Mouse (Mus musculus): ENCODE results near the gene Senp7. TPM values are rescaled to one million over a fixed set of nuclear protein-coding genes. Genes with fewer than 3 reads are reported as not detected.
"Not testable (repeated sequence)": the region's sequence is repeated elsewhere in the genome, so short reads cannot be mapped to it uniquely, and the experiment has no call there.

Senp7 gene
- total RNA-seq (2014; fragmentation: Nextera tagmentation) (51.8 and 77.3 TPM in 2 replicates), total RNA-seq (2017) (27.9 and 55.7 TPM in 2 replicates)

DNA sequence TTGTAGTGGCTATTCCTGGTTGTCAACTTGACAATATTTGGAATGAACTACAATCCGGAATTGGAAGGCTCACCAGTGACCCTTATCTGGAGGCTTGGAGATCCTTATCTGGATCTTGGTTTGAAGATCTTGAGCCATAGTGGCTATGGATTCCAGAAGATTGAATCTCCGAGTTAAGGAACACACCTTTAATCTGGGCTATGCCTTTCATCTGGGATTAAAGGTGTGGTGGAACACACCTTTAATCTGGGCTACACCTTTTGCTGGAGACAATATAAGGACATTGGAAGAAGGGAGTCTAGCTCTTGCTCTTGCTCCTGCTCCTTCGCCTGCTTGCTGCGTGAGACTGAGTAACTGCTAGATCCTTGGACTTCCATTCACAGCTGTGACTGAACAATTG lies at the start of gene Senp7:
Gene Senp7, plus strand, starts transcription at position 301 of the 400 bp plus-strand sequence.
- ATAC-seq (replicated peaks; ENCODE audit: low FRiP score, low TSS enrichment, poor library complexity, severe bottlenecking): not testable (repeated sequence)

DNA sequence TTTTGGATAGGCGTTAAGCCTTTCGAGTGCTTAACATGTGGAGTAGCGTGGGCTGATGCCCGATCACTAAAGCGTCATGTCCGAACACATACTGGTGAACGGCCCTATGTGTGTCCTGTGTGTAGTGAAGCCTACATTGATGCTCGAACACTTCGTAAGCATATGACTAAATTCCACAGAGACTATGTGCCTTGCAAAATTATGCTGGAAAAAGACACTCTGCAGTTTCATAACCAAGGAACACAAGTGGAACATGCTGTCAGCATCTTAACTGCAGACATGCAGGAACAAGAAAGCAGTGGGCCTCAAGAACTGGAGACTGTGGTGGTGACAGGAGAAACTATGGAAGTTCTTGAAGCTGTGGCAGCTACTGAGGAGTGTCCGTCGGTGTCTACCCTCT lies 41.3 kb upstream of the Senp7 start:
- no peak for ATAC-seq (replicated peaks; ENCODE audit: low FRiP score, low TSS enrichment, poor library complexity, severe bottlenecking)

DNA sequence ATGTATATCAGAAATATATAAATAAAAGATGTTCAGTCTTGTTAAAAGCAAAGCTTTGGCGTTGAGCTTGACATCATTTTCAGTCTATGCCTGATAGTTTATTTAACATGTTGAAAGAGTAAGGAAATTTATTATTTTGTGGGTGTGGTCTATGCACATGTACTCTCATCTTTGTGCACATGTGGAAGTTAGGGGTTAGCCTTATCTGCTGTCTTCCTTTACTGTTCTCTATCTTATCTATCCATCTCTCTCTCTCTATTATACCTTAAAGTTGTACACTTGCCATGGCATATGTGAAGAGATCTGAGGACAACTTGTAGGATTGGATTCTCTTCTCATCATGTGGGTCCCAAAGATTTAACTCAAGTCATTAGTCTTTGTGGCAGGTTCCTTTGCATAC lies 39.3 kb upstream of the Senp7 start:
- ATAC-seq (replicated peaks; ENCODE audit: low FRiP score, low TSS enrichment, poor library complexity, severe bottlenecking): no peak

DNA sequence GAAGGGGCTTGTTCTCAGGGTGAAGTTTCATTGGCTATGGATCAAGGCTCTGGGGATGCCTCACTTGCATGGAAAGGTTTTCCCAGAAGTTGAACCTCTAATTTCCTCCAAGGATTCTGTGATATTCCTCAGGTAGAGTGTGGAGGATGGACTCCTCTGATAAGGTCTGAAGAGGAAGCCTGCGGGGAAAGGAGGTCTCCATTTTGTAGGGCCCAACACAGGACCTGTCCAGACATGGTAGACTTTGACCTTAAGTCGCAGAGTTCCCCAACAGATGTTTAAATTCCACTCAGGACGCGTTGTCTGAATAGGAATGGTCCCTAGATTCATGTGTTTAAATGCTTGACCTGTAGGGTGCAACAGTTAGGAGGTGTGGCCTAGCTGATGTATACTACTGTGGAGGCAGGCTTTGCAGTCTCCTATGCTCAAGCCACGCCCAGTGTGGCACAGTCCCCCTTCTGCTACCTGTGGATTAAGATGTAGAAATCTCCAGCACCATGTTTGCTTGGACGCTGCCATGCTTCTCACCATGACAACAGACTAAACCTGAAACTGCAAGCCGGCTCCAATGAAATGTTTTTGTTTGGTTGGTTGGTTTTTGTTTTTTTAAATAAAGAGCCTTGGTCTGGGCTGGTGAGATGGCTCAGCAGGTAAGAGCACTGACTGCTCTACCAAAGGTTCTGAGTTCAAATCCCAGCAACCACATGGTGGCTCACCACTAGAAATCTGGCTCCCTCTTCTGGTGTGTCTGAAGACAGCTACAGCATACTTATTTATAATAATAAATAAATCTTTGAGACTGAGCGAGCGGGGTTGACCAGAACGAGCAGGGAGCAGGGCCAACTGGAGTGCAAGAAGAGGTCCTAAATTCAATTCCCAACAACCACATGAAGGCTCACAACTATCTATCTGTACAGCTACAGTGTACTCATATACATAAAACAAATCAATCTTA lies 35.1 kb upstream of the Senp7 start:
- peak; percentile 52 for ATAC-seq (replicated peaks; ENCODE audit: low FRiP score, low TSS enrichment, poor library complexity, severe bottlenecking)

DNA sequence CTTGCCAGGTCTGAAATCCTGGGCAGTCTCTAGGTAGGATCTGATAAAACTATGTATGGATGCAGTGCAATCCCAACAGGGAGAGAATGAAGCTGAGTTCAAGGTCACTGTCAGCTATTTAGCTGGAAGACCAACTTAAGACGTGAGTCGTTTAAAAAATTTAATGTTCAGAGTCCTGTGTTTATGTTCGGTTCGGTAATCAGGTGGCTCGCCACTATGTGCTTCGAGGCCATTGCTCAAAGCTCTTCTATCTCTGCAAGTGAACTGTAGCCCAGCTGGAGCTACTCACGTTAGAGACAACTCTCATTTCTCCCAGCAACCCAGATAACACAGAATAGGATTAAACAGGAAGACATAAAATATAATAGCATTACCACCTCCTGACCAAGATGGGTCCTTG lies 34.1 kb upstream of the Senp7 start:
- no peak; the same call in 1 of the 2 replicates for ATAC-seq (replicated peaks; ENCODE audit: low FRiP score, low TSS enrichment, poor library complexity, severe bottlenecking)

DNA sequence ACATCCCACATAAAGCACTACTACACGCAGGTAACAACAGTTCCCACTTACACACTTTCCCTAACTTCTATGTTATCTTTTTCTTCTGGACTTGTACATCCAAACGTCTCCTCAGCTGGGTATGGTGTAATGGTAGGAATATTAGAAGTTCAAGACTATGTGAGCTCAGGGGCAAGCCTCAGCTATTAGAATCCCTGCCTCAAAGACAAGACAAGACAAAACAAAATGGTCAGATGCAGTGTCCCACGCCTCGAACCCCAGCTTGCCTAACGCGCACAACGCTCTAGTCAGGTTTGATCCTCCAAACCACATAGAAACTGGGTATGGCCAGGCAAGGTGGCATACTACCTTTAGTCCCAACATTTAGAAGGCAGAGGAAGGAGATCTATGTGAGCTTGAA lies 28.5 kb upstream of the Senp7 start:
- ATAC-seq (replicated peaks; ENCODE audit: low FRiP score, low TSS enrichment, poor library complexity, severe bottlenecking): no peak

DNA sequence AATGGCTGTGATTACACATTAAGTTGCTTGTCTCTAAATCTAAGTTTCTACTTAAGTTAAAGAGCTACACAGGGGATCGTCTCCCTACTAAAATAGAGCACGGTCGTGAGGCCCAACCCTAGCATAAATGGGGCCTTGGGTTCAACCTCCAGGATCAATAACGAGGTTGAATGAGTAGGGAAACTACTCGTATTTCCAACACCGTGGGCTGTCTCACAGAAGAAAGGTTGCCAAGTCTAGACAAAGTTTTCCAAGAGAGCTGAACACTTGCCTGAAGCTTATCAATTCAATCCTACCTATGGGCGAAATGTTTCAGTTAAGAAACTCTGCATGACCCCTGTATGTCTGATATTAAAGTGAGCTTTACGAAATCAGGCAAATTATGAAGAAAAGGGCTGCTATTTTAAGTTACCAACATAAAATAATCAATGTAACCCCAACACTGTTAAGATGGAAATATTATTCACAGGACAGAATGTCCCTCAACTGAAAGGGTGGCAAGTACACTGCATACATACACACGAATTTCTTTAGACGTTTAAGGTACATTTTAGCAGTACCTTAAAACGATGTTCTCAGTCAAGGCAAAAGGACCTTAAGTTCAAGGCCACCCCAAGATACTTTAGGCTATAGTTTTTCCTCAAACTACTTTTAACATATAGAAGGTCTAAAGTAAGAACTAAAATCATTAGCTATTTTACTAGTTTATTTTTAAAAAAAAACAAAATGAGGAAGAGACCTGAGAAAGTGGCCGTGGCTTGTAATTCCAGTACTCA lies 20.1 kb upstream of the Senp7 start:
- ATAC-seq (replicated peaks; ENCODE audit: low FRiP score, low TSS enrichment, poor library complexity, severe bottlenecking): no peak

DNA sequence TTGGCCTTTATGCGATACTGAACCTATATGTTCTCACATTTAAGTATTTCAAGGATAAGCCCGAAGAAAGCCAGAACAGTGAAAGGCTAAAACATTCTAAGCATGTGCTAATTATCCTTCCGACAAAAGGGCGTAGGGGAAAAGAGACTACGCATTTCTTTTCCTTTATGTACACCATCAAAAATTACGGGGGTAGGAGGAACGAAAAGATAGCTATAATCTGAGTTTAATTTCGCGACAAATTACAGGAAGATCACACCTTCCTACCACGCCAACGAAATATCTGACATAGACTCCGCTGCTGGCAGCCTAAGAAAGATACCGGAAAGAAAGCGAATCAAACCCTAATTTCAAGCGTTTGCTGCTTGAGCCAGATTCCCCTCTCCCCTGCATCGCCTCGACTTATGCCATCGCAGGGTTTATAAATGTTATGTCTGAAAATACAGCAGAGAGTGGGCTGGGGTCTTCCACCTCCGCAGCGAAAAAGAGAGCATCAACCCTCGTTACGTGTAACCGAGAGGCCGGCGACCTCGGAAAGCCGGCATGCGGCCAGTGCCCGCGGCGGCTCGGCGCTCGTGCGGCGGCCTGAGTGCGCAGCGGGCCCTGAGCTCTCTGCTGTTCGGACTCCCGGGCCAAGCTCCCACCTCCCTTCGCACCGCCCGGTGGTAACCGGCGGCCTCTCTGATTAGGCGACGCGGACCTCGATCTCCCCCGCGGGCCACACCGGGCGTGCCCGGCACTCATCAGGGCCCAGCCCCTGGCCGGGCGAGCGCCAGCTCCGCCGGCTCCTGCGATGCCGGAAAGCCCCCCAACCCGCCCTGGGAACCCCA lies 19.2 kb upstream of the Senp7 start:
- peak; percentile 58 for ATAC-seq (replicated peaks; ENCODE audit: low FRiP score, low TSS enrichment, poor library complexity, severe bottlenecking)

DNA sequence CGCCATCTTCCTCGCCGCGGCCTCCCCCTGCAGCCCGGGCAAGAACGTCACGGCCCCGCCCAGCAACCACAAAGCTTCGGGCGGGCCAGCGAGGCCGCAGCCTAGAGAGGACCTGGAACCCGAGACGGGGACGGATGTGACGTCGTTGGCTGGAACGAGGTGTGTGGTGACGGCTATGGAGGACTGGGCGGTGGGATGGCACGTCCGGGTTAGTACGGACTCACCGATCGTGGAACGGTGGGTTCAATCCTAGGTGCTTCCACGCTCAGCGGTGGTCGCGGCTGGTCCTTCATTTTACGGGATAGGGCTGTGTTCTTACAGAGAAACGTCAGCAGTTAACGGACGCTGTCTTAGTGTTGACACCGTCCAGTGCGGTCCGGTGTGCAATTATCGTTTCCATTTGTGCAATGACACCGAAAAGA lies 18.5 kb upstream of the Senp7 start, which contains the start of gene Pcnp:
Gene Pcnp, minus strand, starts transcription at position 79 of the 422 bp plus-strand sequence.
- ATAC-seq (replicated peaks; ENCODE audit: low FRiP score, low TSS enrichment, poor library complexity, severe bottlenecking): peak; percentile 95

DNA sequence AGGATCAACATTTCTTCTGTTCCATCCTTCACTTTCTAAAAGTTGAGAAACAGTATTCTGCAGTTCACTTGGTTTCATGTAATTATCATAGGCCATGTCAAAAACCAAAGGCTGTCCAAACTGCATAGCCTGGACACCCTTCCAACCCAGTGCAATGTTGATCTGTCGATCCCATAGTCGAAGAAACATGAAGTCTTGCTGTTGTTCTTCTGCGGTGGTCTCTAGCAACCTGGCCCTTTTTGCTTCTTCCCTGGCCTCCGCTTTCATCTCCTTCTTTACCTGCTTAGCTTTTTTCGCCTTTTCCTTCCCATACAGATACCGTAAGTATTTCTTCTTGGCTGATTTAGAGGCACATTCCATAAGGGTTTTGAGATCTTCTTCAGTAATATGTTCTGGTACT lies 13.6 kb upstream of the Senp7 start:
- ATAC-seq (replicated peaks; ENCODE audit: low FRiP score, low TSS enrichment, poor library complexity, severe bottlenecking): no peak

DNA sequence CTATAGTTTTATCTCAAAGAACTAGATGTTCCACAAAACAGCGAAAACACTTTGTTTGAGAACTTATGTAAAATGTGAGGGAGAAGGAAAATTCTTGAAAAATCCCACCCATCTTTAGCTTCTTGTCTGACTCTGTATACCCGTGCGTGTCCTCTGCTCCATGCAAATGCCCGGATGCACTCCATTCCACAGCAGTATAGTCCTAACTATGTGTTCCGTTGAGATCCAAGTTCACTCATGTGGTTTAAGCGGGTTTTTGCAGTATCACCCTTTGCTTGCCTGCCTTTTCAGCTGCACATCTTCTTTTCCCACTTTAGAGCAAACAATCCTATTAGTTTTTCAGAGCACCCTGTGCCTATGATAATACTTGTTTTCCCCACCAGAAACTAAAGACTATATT lies 11.6 kb upstream of the Senp7 start:
- no peak for ATAC-seq (replicated peaks; ENCODE audit: low FRiP score, low TSS enrichment, poor library complexity, severe bottlenecking)

DNA sequence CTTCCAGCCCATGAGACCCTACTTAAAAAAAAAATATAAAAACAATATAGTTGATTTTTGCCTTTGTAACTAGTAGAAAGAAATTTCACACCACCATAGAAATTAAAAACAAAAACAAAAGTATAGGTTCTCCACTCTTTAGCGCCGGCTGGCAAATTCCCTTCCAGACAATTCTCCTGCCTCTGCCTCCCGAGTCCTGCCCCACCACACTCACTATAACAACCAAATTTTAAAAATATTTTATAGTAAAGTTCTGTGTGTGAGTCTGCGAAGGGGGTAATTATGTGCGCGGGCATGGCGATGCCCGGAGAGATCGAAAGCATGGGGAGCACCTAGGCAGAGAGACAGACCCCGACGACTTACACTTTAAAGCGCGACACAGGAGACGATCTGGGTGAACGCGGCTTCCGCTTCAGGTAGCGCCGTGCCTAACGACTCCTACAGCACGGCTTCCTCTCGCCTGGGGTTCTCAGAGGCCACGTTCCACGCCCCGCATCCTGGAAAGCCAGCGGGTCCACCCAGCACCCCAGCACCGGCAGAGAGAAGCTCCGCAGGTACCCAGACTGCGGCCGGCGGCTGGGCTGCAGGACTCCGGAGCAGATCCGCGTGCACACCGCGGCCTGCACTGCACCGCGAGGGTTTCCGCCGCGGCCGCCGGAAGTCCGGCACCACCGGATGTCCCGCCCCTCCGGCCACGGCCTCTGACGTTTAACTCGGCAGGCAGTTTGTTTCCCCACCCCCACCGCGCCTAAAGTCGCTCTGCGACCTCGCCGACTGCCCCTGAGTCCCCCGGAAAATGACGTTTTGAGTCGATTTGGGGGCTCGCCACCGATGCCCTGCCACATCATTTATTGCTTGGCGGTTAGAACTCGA lies 10.8 kb upstream of the Senp7 start, which contains the start of gene Trmt10c:
Gene Trmt10c, minus strand, starts transcription at position 682 of the 873 bp plus-strand sequence.
- peak; percentile 99 for ATAC-seq (replicated peaks; ENCODE audit: low FRiP score, low TSS enrichment, poor library complexity, severe bottlenecking)

DNA sequence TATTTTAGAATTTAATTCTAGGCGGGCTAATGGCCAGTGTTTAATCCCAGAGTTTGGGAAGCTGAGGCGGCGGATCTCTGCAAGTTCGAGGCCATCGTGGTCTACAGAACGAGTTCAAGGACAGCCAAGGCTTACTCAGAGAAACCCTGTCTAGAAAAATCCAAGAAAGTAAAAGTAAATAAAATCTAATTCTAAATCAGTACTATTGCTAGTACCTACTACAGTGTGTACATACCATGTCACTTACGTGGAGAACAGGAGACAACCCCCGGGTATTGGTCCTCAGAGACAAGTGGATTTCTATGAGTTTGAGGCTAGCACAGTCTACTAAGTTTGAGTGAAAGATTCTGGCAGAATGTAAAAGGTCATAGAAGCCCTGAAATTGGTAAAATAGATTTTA lies 10.0 kb upstream of the Senp7 start:
- no peak for ATAC-seq (replicated peaks; ENCODE audit: low FRiP score, low TSS enrichment, poor library complexity, severe bottlenecking)

DNA sequence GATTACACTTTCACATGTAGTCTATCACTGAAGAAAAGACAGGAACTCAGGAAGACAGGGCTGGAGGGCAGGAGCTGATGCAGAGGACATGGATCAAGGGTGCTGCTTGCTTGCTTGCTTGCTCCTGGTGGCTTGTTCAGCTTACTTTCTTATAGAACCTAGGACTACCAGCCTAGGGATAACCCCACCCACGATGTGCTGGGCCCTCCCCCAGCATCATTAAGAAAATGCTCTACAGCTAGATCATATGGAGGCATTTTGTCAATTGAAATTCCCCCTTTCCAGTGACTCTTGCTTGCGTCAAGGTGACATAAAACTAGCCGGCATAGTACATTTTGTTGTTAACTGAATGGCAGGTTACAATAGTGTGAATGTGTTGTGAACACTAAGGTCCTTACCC lies 7.8 kb downstream of the Senp7 start:
- no peak for ATAC-seq (replicated peaks; ENCODE audit: low FRiP score, low TSS enrichment, poor library complexity, severe bottlenecking)

DNA sequence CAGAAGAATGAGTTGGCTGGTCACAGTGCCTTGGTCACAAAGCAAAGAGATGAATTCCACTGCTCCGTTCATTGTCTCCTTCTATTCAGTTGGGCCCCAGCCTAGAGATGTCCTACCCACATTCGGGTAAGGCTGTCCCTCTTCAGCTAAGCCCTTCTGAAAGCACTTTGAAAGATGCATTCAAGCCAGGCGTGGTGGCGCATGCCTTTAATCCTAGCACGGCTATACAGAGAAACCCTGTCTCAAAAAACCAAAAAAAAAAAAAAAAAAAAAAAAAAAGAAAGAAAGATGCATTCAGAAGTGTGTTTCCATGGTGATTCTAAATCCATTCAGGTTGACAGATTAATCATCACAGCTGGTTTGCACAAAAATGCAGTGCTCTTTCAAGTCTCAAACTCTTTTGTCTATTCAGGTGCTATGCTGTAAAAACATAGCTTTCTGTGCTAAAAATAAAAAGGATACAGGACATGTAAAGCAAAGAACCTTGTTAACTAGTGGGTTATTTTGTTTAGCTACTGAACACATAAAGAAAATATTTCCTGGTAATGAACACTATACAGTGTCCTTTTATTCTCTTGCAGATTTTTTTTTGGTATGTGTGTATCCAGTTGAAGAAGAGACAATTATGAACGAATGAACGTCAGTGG lies 8.9 kb downstream of the Senp7 start:
- ATAC-seq (replicated peaks; ENCODE audit: low FRiP score, low TSS enrichment, poor library complexity, severe bottlenecking): no peak

DNA sequence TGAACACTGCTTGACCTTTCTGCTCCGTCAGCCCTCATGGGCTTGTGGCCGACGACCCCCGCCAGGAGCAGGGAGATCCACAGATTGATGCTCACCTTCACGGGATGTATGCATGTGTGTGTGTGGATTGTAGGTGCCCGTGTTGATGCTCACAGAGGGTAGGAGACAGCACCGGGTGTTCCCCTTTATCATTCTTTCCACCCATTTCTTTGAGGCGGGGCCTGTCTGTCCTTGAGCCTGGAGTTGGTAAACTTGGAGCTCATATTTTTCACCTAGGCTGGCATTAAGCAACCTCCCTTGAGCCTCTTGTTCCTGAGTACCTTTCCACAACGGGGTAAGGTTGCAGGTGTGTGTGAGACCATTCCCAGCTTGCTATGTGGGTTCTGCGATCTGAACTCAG lies 10.0 kb downstream of the Senp7 start:
- no peak for ATAC-seq (replicated peaks; ENCODE audit: low FRiP score, low TSS enrichment, poor library complexity, severe bottlenecking)

DNA sequence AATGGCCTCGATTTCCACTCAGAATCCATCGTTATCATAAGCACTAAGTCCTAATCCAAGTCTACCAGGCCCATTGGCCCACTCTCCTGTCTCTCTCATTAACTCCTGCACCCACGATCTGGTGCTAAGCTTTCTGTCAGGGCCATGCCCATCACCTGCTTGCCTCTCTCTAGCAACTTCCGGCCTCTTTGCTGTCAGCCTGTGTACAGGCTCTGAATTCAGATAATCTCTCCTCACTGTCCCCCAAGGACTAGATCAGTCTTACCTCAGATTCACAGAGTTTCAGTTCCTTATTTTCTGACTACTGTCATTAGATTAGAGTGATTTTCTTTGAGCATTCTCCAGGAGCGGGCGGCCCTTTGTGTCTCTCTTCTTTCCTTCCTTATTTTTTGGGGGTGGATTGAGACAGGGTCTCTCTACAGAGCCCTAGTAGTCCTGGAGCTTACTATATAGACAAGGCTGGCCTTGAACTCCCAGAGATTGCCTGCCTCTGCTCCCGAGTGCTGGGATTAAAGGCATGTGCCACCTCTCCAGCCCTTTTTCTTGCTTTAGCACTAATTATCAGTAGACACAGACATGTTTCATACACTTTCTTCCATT lies 14.0 kb downstream of the Senp7 start:
- ATAC-seq (replicated peaks; ENCODE audit: low FRiP score, low TSS enrichment, poor library complexity, severe bottlenecking): no peak

DNA sequence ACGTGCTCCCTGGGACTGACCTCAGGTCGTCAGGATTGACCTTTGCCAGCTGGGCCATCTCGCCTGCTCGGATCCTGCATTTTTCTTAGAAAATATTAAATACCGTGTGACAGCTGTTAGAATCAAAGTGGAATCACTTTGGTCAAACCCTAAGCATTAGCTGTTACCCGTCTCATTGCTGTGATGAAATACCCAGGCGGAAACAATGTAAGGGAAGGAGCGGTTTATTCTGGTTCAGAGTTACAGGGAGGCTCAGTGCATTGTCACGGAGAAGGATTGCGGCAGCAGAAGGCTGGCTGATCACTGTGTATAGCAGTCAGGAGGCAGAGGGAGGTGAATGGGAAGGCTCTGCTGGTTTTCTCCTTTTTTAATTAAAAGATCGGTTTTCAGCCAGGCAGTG lies 14.8 kb downstream of the Senp7 start:
- ATAC-seq (replicated peaks; ENCODE audit: low FRiP score, low TSS enrichment, poor library complexity, severe bottlenecking): no peak

Measured in megakaryocyte-erythroid progenitor cell, adult 5-6 weeks (primary cell).